Mouse (Mus musculus) limb, embryonic 10.5 days (tissue): ENCODE data around the gene Mettl24. TPM values are rescaled to one million over a fixed set of nuclear protein-coding genes. Genes with fewer than 3 reads are reported as not detected.

Source experiments
- DNase-seq: peaks from one replicate; pipeline ENCODE4 v3.0.0-alpha.2; 2017; ENCODE audit warnings: low spot score
- H3K27ac ChIP-seq: fragments of 300-500 bp; sonication (generic); 2 replicates; pipeline ENCODE4 v1.5.1; 2016; ENCODE audit warnings: mild to moderate bottlenecking
- H3K27me3 ChIP-seq: fragments of 300-500 bp; sonication (generic); 2 replicates; pipeline ENCODE4 v1.6.1; 2016; ENCODE audit warnings: low read depth, mild to moderate bottlenecking; ENCODE audit not compliant: poor library complexity, severe bottlenecking
- H3K36me3 ChIP-seq: fragments of 300-500 bp; sonication (generic); 2 replicates; pipeline ENCODE4 v1.6.1; 2016; ENCODE audit warnings: mild to moderate bottlenecking, moderate library complexity
- H3K4me1 ChIP-seq: fragments of 300-500 bp; sonication (generic); 2 replicates; pipeline ENCODE4 v1.6.1; 2016
- H3K4me3 ChIP-seq: fragments of 300-500 bp; sonication (generic); 2 replicates; pipeline ENCODE4 v1.5.1; 2016; ENCODE audit warnings: mild to moderate bottlenecking, moderate library complexity
- H3K9me3 ChIP-seq: fragments of 300-500 bp; sonication (generic); replicated peaks from 2 replicates; pipeline ENCODE4 v1.6.1; 2016; ENCODE audit warnings: mild to moderate bottlenecking
- WGBS: fragments of 180-500 bp; shearing (Covaris S2); methylation state at CpG from one replicate; pipeline ENCODE4 v1.1.7; 2016; 5-methylcytosine and 5-hydroxymethylcytosine counted together
- polyA plus RNA-seq: library from polyadenylated mRNA; unstranded; fragments of >200 nt; fragmentation: Nextera tagmentation; extraction: Ambion mirVana; gene quantifications from 2 replicates; pipeline ENCODE4 v1.2.1, GENCODE M21; 2016

Mettl24 gene
- polyA plus RNA-seq, 1 experiment from 2014 or later: 1.6 TPM

GRCm38 (mm10) chr10:40688266-40688665 lies 5.2 kb downstream of the Mettl24 start:
- no peaks in the 10 kb centered on the region for H3K36me3 ChIP-seq
- WGBS: 88% methylated on average over 6 of the region's 6 CpGs
- no peaks in the 10 kb centered on the region for H3K27me3 ChIP-seq
- no peak for DNase-seq
- H3K4me3 ChIP-seq: no peak overlapping the region
- no peak overlapping the region for H3K27ac ChIP-seq
- no peaks in the 10 kb centered on the region for H3K9me3 ChIP-seq
- peaks cover 11% of the 10 kb centered on the region for H3K4me1 ChIP-seq

DNA sequence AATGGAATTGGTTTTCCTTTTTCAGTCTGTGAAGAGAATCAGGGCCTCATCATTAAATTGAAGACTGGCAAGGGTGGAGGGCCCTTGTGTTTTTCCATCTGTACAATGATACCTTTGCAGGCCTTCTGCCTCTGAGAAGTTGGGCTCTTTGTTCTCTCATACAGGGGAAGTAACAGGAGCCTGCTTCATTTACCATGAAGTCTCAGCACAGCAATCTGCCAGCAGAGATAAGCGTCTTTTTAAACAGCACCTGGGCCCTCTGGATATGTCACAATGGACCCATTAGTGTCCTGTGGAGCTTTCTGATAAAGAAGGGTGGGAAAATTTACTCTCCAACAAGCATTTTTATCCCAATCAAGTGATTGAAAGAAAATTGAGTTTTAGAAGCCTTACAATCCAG lies 5.8 kb downstream of the Mettl24 start:
- WGBS: 77% methylated on average over 1 of the region's 1 CpGs
- H3K9me3 ChIP-seq: no peaks in the 10 kb centered on the region
- no peak overlapping the region for H3K27ac ChIP-seq
- no peaks in the 10 kb centered on the region for H3K27me3 ChIP-seq
- no peak for DNase-seq
- H3K4me1 ChIP-seq: peaks cover 5% of the 10 kb centered on the region
- no peaks in the 10 kb centered on the region for H3K36me3 ChIP-seq
- H3K4me3 ChIP-seq: no peak overlapping the region

GRCm38 (mm10) chr10:40698652-40699051 lies 15.6 kb downstream of the Mettl24 start:
- H3K27me3 ChIP-seq: no peaks in the 10 kb centered on the region

DNA sequence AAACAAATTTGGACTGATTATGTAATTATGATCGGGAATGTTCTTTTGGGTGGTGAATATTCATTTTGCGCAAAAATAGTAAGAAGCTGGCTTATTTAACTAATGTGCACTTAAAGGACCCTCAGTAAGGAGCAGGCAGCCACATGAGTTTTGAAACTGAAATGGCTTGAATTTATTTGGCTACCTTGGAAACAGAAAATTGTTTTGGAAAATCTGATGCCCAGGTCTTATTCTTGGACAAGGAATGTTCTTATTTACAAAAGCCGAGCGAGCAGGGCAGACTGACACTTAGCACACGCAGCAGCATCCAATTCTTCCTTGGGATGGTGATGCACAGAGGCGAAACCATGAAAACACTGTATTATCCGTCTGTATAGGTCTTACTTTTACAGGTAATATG lies 28.0 kb downstream of the Mettl24 start:
- H3K36me3 ChIP-seq: no peaks in the 10 kb centered on the region
- DNase-seq: peak; percentile 15
- WGBS: 92% methylated on average over 7 of the region's 7 CpGs
- H3K9me3 ChIP-seq: no peaks in the 10 kb centered on the region
- H3K4me1 ChIP-seq: peaks cover 12% of the 10 kb centered on the region
- no peak overlapping the region for H3K4me3 ChIP-seq
- H3K27me3 ChIP-seq: no peaks in the 10 kb centered on the region
- H3K27ac ChIP-seq: no peak overlapping the region

More at GRCm38 (mm10) chr10:40698652-40699051, 15.6 kb downstream of the Mettl24 start:
- no peak for DNase-seq
- Histone ChIP-seq H3K4me3 (no peak overlapping the region), H3K36me3 (no peaks in the 10 kb centered on the region), H3K9me3 (no peaks in the 10 kb centered on the region), H3K4me1 (0 out of 2 replicates have a peak, but pooled peaks cover 3% of the 10 kb centered on the region), H3K27ac (no peak overlapping the region)
- 70% methylated on average over 4 of the region's 4 CpGs for WGBS

GRCm38 (mm10) chr10:40713018-40713608 lies 30.0 kb downstream of the Mettl24 start:
- H3K27me3 ChIP-seq: no peaks in the 10 kb centered on the region
- H3K9me3 ChIP-seq: no peaks in the 10 kb centered on the region
- whole genome bisulfite sequencing: 40% methylated on average over 9 of the region's 9 CpGs
- H3K36me3 ChIP-seq: no peaks in the 10 kb centered on the region
- no peak overlapping the region for H3K4me3 ChIP-seq
- H3K27ac ChIP-seq: 0 out of 2 replicates have a peak overlapping the region, but pooled peaks have one; percentile 17
- H3K4me1 ChIP-seq: peaks cover 12% of the 10 kb centered on the region
- DNase-seq: peak; percentile 52

DNA sequence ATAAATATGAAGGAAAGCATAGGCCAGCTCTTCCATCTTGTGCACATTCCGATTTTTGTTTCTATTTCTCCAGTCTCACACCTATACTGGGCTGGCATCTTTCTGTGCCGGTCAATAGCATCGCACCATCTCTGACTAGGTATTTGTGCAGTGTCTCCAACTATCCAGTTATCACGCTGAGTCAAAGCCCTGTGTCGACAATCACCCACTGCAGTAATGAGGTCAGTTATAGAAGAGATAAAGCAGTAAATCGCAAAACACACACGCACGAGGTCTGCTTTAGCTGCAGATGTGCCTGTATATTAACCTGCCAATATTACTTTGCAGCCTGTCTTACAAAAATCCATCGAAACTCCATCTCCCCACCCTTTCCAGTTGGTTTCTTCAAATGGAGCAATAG lies 30.7 kb downstream of the Mettl24 start:
- H3K36me3 ChIP-seq: no peaks in the 10 kb centered on the region
- no peak overlapping the region for H3K4me3 ChIP-seq
- no peak for DNase-seq
- no peaks in the 10 kb centered on the region for H3K9me3 ChIP-seq
- WGBS: 85% methylated on average over 9 of the region's 9 CpGs
- no peak overlapping the region for H3K27ac ChIP-seq
- peaks cover 12% of the 10 kb centered on the region for H3K4me1 ChIP-seq
- H3K27me3 ChIP-seq: no peaks in the 10 kb centered on the region

GRCm38 (mm10) chr10:40715151-40715550 lies 32.1 kb downstream of the Mettl24 start:
- 90% methylated on average over 4 of the region's 4 CpGs for WGBS
- Histone ChIP-seq H3K27me3 (no peaks in the 10 kb centered on the region), H3K36me3 (no peaks in the 10 kb centered on the region), H3K9me3 (no peaks in the 10 kb centered on the region), H3K27ac (no peak overlapping the region), H3K4me1 (peaks cover 12% of the 10 kb centered on the region), H3K4me3 (no peak overlapping the region)
- DNase-seq: peak; percentile 10

DNA sequence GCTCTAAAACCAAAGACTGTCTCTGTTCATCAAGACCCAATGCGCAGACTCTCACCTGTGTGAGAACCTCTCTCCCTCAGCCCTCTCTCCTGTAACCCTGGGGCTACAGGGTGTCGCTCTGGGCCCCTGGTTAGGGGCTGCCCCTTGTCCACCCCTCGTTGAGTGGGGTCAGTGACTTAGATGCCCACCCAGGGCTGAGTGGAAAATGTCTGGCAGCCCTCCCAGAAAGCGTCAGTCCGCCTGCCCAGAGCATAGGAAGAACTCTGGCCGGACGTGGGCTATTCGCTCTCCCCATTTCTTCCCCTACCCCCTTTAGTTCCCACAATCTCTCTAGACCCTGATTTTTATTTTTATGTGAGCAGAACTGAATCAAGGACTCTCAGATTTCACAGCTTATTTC lies 33.2 kb downstream of the Mettl24 start:
- Histone ChIP-seq H3K27ac (no peak overlapping the region), H3K4me3 (no peak overlapping the region), H3K4me1 (peaks cover 16% of the 10 kb centered on the region), H3K27me3 (no peaks in the 10 kb centered on the region), H3K9me3 (no peaks in the 10 kb centered on the region), H3K36me3 (no peaks in the 10 kb centered on the region)
- WGBS: 86% methylated on average over 8 of the region's 8 CpGs
- peak; percentile 22 for DNase-seq

GRCm38 (mm10) chr10:40716713-40717112 lies 33.6 kb downstream of the Mettl24 start:
- Histone ChIP-seq H3K9me3 (no peaks in the 10 kb centered on the region), H3K4me3 (no peak overlapping the region), H3K27ac (no peak overlapping the region), H3K36me3 (no peaks in the 10 kb centered on the region), H3K4me1 (peaks cover 20% of the 10 kb centered on the region), H3K27me3 (no peaks in the 10 kb centered on the region)
- peak; percentile 8 for DNase-seq
- WGBS: 92% methylated on average over 3 of the region's 3 CpGs

GRCm38 (mm10) chr10:40718362-40718761 lies 35.3 kb downstream of the Mettl24 start:
- DNase-seq: no peak
- WGBS: 94% methylated on average over 13 of the region's 13 CpGs
- H3K27ac ChIP-seq: no peak overlapping the region
- no peaks in the 10 kb centered on the region for H3K27me3 ChIP-seq
- no peaks in the 10 kb centered on the region for H3K9me3 ChIP-seq
- no peaks in the 10 kb centered on the region for H3K36me3 ChIP-seq
- H3K4me3 ChIP-seq: no peak overlapping the region
- H3K4me1 ChIP-seq: peaks cover 14% of the 10 kb centered on the region

GRCm38 (mm10) chr10:40719062-40719461 lies 36.0 kb downstream of the Mettl24 start:
- H3K4me3 ChIP-seq: no peak overlapping the region
- no peaks in the 10 kb centered on the region for H3K36me3 ChIP-seq
- H3K27me3 ChIP-seq: no peaks in the 10 kb centered on the region
- peaks cover 19% of the 10 kb centered on the region for H3K4me1 ChIP-seq
- no peaks in the 10 kb centered on the region for H3K9me3 ChIP-seq
- no peak overlapping the region for H3K27ac ChIP-seq
- 67% methylated on average over 6 of the region's 6 CpGs for WGBS
- peak; percentile 20 for DNase-seq

DNA sequence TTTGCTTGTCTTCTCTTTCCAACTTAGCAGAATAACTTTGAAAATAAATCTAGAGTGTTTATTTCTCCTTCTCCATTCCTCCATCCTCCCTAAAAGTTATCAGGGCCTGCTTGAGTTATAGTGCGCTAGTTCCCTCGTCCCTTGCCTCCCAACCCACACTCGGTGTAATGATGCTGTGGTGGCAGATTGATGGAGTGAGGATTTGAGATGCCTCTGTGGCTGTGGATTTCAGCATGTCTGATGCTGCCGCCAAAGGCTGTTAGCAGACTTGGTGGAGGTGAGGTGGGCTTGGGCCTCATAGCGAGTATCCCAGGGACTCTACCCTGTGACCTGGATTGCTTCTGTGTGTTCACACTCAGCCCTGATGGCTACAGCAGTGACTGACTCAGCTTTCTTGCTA lies 37.8 kb downstream of the Mettl24 start:
- no peak overlapping the region; the same call in 1 of the 2 replicates for H3K27ac ChIP-seq
- WGBS: 32% methylated on average over 5 of the region's 5 CpGs
- no peak overlapping the region for H3K4me3 ChIP-seq
- H3K9me3 ChIP-seq: no peaks in the 10 kb centered on the region
- no peaks in the 10 kb centered on the region for H3K36me3 ChIP-seq
- peak; percentile 43 for DNase-seq
- H3K4me1 ChIP-seq: peaks cover 36% of the 10 kb centered on the region
- H3K27me3 ChIP-seq: no peaks in the 10 kb centered on the region

GRCm38 (mm10) chr10:40724342-40724741 lies 41.3 kb downstream of the Mettl24 start:
- 50% methylated on average over 6 of the region's 6 CpGs for WGBS
- Histone ChIP-seq H3K27ac (peak overlapping the region; percentile 74), H3K36me3 (no peaks in the 10 kb centered on the region), H3K9me3 (no peaks in the 10 kb centered on the region), H3K4me1 (peaks cover 54% of the 10 kb centered on the region), H3K4me3 (no peak overlapping the region), H3K27me3 (no peaks in the 10 kb centered on the region)
- DNase-seq: peak; percentile 34

- Histone ChIP-seq H3K36me3 (no peaks in the 10 kb centered on the region), H3K4me3 (no peak overlapping the region), H3K27ac (0 out of 2 replicates have a peak overlapping the region, but pooled peaks have one; percentile 0), H3K4me1 (peaks cover 54% of the 10 kb centered on the region), H3K27me3 (no peaks in the 10 kb centered on the region), H3K9me3 (no peaks in the 10 kb centered on the region)
- DNase-seq: peak; percentile 32
- WGBS: 38% methylated on average over 4 of the region's 4 CpGs
Measured at GRCm38 (mm10) chr10:40725066-40725465, 42.0 kb downstream of the Mettl24 start.
